Mouse (Mus musculus): ENCODE results near the gene Slc25a44. TPM values are rescaled to one million over a fixed set of nuclear protein-coding genes. Genes with fewer than 3 reads are reported as not detected.
"Not testable (repeated sequence)": the region's sequence is repeated elsewhere in the genome, so short reads cannot be mapped to it uniquely, and the experiment has no call there.

Slc25a44 gene
- polyA plus RNA-seq, 1 experiment from 2014 or later, result 18.4 TPM

DNA sequence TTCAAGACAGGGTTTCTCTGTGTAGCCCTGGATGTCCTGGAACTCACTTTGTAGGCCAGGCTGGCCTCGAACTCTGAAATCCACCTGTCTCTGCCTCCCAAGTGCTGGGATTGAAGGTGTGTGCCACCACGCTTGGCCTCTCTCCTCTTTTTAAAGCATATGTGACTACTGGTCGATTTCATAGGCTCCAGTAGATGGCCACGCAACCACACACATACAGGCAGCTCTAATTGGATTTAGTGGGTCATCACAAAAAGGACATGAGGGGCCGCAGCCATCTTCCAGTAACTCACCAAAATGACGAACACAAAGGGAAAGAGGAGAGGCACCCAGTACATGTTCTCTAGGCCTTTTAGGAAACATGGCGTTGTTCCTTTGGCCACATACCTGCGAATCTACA lies 3.7 kb upstream of the Slc25a44 start:
- H3K4me1 ChIP-seq (ENCODE audit: control insufficient read depth, insufficient read depth, low read length); H3K36me3 ChIP-seq (ENCODE audit: control insufficient read depth, insufficient read depth, low read length); H3K4me2 ChIP-seq (replicated peaks; ENCODE audit: low read depth, low read length); H3K4me3 ChIP-seq (ENCODE audit: low read depth, low read length); H3K27ac ChIP-seq (ENCODE audit: low read length); H3K27me3 ChIP-seq (ENCODE audit: control insufficient read depth, insufficient read depth, low read length); H3K9ac ChIP-seq (replicated peaks; ENCODE audit: low read depth, low read length); H3K9me3 ChIP-seq (ENCODE audit: control insufficient read depth, low read depth, low read length); ATAC-seq (ENCODE audit: insufficient number of reproducible peaks, insufficient read depth, low FRiP score, low read depth): not testable (repeated sequence)
- WGBS, result 68% methylated on average over 8 of the region's 8 CpGs

DNA sequence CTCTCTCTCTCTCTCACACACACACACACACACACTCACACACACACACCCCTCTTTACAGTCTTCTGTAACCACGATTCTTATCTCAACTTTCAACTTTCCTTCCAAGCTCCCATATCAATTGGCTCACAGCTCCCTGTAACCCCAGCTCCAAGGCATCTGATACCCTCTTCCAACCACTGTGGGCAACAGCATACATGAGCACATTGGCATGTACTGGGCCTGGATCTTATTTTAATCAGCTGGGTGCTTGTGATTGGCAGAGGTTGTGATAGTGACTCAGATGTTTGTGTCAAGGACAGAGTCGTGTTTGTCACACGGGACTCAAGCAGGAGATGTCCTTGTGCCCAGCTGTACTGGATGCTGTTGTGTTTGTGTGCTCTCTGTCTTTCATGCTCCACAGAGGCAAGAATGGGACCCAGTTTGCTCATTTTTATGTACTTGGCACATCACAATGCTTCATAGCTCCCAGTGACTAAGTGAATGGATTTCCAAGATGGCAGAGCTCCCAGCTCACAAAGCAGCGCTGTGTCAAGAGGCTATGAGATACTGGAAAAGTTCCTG lies 2.5 kb upstream of the Slc25a44 start:
- H3K36me3 ChIP-seq (ENCODE audit: control insufficient read depth, insufficient read depth, low read length), result no peaks in the 10 kb centered on the region
- no peaks in the 10 kb centered on the region for H3K9me3 ChIP-seq (ENCODE audit: control insufficient read depth, low read depth, low read length)
- H3K4me3 ChIP-seq (ENCODE audit: low read depth, low read length), result no peak overlapping the region
- H3K27ac ChIP-seq (ENCODE audit: low read length), result no peak overlapping the region
- no peaks in the 10 kb centered on the region for H3K27me3 ChIP-seq (ENCODE audit: control insufficient read depth, insufficient read depth, low read length)
- peaks cover 13% of the 10 kb centered on the region for H3K4me1 ChIP-seq (ENCODE audit: control insufficient read depth, insufficient read depth, low read length)
- 76% methylated on average over 4 of the region's 4 CpGs for WGBS
- H3K4me2 ChIP-seq (replicated peaks; ENCODE audit: low read depth, low read length), result no peak overlapping the region
- ATAC-seq (ENCODE audit: insufficient number of reproducible peaks, insufficient read depth, low FRiP score, low read depth), result no peak
- no peak overlapping the region for H3K9ac ChIP-seq (replicated peaks; ENCODE audit: low read depth, low read length)

GRCm38 (mm10) chr3:88425708-88426420 lies 925 bp upstream of the Slc25a44 start:
- Histone ChIP-seq H3K9ac (replicated peaks; ENCODE audit: low read depth, low read length) (no peak overlapping the region), H3K4me2 (replicated peaks; ENCODE audit: low read depth, low read length) (no peak overlapping the region; the same call in 1 of the 2 replicates), H3K4me3 (ENCODE audit: low read depth, low read length) (no peak overlapping the region), H3K4me1 (ENCODE audit: control insufficient read depth, insufficient read depth, low read length) (peaks cover 17% of the 10 kb centered on the region), H3K27me3 (ENCODE audit: control insufficient read depth, insufficient read depth, low read length) (no peaks in the 10 kb centered on the region), H3K27ac (ENCODE audit: low read length) (no peak overlapping the region), H3K36me3 (ENCODE audit: control insufficient read depth, insufficient read depth, low read length) (no peaks in the 10 kb centered on the region), H3K9me3 (ENCODE audit: control insufficient read depth, low read depth, low read length) (no peaks in the 10 kb centered on the region)
- WGBS, result 85% methylated on average over 10 of the region's 10 CpGs
- ATAC-seq (ENCODE audit: insufficient number of reproducible peaks, insufficient read depth, low FRiP score, low read depth), result no peak

DNA sequence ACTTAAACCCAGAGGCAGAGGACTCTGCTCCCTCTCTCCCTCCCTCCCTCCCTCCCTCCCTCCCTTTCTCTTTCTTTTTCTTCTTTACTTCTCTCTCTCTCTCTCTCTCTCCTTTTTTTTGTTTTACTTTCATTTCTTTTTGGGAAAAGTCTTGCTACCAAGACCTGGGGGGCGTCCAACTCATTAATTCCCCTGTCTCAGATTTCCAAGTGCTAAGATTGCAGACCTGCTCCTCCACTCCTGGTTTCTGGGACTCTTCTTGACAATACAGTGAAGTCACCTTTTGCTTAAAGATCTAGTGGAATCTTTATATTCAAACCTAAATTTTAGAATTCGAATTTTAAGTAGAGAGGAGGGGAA lies 371 bp upstream of the Slc25a44 start:
- Histone ChIP-seq H3K9ac (replicated peaks; ENCODE audit: low read depth, low read length) (no peak overlapping the region), H3K27me3 (ENCODE audit: control insufficient read depth, insufficient read depth, low read length) (no peaks in the 10 kb centered on the region)
- ATAC-seq (ENCODE audit: insufficient number of reproducible peaks, insufficient read depth, low FRiP score, low read depth), result no peak

GRCm38 (mm10) chr3:88422020-88422720 lies 2.8 kb downstream of the Slc25a44 start:
- Histone ChIP-seq H3K4me2 (replicated peaks; ENCODE audit: low read depth, low read length) (no peak overlapping the region), H3K9ac (replicated peaks; ENCODE audit: low read depth, low read length) (no peak overlapping the region; the same call in 1 of the 2 replicates), H3K4me3 (ENCODE audit: low read depth, low read length) (no peak overlapping the region), H3K27ac (ENCODE audit: low read length) (peak overlapping the region; percentile 30; the same call in 1 of the 2 replicates), H3K9me3 (ENCODE audit: control insufficient read depth, low read depth, low read length) (no peaks in the 10 kb centered on the region), H3K36me3 (ENCODE audit: control insufficient read depth, insufficient read depth, low read length) (peaks cover 27% of the 10 kb centered on the region), H3K27me3 (ENCODE audit: control insufficient read depth, insufficient read depth, low read length) (no peaks in the 10 kb centered on the region), H3K4me1 (ENCODE audit: control insufficient read depth, insufficient read depth, low read length) (peaks cover 17% of the 10 kb centered on the region)
- ATAC-seq (ENCODE audit: insufficient number of reproducible peaks, insufficient read depth, low FRiP score, low read depth), result peak; percentile 39; the same call in 1 of the 2 replicates
- WGBS, result 38% methylated on average over 9 of the region's 9 CpGs

More for the DNA sequence above, 371 bp upstream of the Slc25a44 start:
- no peak overlapping the region; the same call in 1 of the 2 replicates for H3K4me2 ChIP-seq (replicated peaks; ENCODE audit: low read depth, low read length)
- H3K4me1 ChIP-seq (ENCODE audit: control insufficient read depth, insufficient read depth, low read length), result peaks cover 17% of the 10 kb centered on the region
- H3K27ac ChIP-seq (ENCODE audit: low read length), result no peak overlapping the region
- peaks cover 3% of the 10 kb centered on the region; the same call in 1 of the 2 replicates for H3K36me3 ChIP-seq (ENCODE audit: control insufficient read depth, insufficient read depth, low read length)
- peak overlapping the region; percentile 79 for H3K4me3 ChIP-seq (ENCODE audit: low read depth, low read length)
- WGBS, result 7% methylated on average over 2 of the region's 2 CpGs
- H3K9me3 ChIP-seq (ENCODE audit: control insufficient read depth, low read depth, low read length), result no peaks in the 10 kb centered on the region

DNA sequence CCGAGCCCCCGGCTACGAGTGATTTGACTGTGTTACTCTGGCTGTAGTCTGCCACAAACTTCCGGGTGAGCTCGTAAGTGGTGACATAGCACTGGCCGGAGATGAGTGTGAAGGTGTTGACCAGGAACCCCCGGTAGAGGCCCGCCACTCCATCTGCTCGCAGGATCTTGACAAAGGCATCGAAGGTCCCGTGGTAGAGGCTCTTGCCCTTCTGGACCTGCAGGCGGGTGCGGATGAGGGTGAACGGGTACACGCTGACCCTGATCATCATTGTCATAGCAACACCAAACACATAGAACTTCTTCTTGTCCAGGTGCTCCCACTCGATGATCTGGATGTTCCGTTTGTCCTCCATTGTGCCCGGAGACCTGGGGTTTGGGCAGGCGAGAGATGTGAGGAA lies 4.2 kb downstream of the Slc25a44 start:
- Histone ChIP-seq H3K9ac (replicated peaks; ENCODE audit: low read depth, low read length) (no peak overlapping the region), H3K36me3 (ENCODE audit: control insufficient read depth, insufficient read depth, low read length) (peaks cover 37% of the 10 kb centered on the region), H3K27ac (ENCODE audit: low read length) (no peak overlapping the region), H3K4me3 (ENCODE audit: low read depth, low read length) (no peak overlapping the region), H3K4me1 (ENCODE audit: control insufficient read depth, insufficient read depth, low read length) (peaks cover 17% of the 10 kb centered on the region), H3K9me3 (ENCODE audit: control insufficient read depth, low read depth, low read length) (no peaks in the 10 kb centered on the region), H3K4me2 (replicated peaks; ENCODE audit: low read depth, low read length) (no peak overlapping the region), H3K27me3 (ENCODE audit: control insufficient read depth, insufficient read depth, low read length) (no peaks in the 10 kb centered on the region)
- WGBS, result 94% methylated on average over 19 of the region's 19 CpGs
- ATAC-seq (ENCODE audit: insufficient number of reproducible peaks, insufficient read depth, low FRiP score, low read depth), result no peak

DNA sequence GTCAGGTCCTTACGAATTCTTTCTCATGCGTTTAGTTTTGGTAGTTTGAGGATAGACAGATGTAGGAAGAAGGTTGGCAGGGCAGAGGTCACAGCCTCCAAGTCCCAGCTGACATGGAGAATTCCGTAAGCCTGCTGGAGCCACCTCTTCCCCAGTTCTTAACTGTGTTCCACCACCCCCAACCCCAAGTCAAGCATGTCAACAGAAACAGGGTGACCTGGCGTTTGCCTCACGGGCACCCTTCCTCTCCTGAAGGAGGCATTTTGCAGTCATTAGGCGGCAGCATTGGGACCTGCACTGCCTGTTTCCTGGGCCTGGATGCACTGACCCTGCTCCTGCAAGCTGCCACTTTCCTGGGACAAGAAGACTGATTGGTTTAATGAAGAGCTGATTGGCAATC lies 6.9 kb downstream of the Slc25a44 start:
- 71% methylated on average over 6 of the region's 6 CpGs for WGBS
- Histone ChIP-seq H3K9me3 (ENCODE audit: control insufficient read depth, low read depth, low read length) (no peaks in the 10 kb centered on the region), H3K9ac (replicated peaks; ENCODE audit: low read depth, low read length) (no peak overlapping the region), H3K4me3 (ENCODE audit: low read depth, low read length) (no peak overlapping the region), H3K27ac (ENCODE audit: low read length) (no peak overlapping the region), H3K27me3 (ENCODE audit: control insufficient read depth, insufficient read depth, low read length) (no peaks in the 10 kb centered on the region), H3K36me3 (ENCODE audit: control insufficient read depth, insufficient read depth, low read length) (peaks cover 48% of the 10 kb centered on the region), H3K4me2 (replicated peaks; ENCODE audit: low read depth, low read length) (no peak overlapping the region), H3K4me1 (ENCODE audit: control insufficient read depth, insufficient read depth, low read length) (peaks cover 7% of the 10 kb centered on the region)
- ATAC-seq (ENCODE audit: insufficient number of reproducible peaks, insufficient read depth, low FRiP score, low read depth), result no peak

- no peak overlapping the region for H3K9ac ChIP-seq (replicated peaks; ENCODE audit: low read depth, low read length)
- no peak overlapping the region for H3K4me3 ChIP-seq (ENCODE audit: low read depth, low read length)
- H3K27me3 ChIP-seq (ENCODE audit: control insufficient read depth, insufficient read depth, low read length), result no peaks in the 10 kb centered on the region
- peaks cover 3% of the 10 kb centered on the region; the same call in 1 of the 2 replicates for H3K4me1 ChIP-seq (ENCODE audit: control insufficient read depth, insufficient read depth, low read length)
- WGBS, result 73% methylated on average over 4 of the region's 4 CpGs
- no peaks in the 10 kb centered on the region for H3K9me3 ChIP-seq (ENCODE audit: control insufficient read depth, low read depth, low read length)
- H3K36me3 ChIP-seq (ENCODE audit: control insufficient read depth, insufficient read depth, low read length), result peaks cover 56% of the 10 kb centered on the region
- ATAC-seq (ENCODE audit: insufficient number of reproducible peaks, insufficient read depth, low FRiP score, low read depth), result no peak
- no peak overlapping the region for H3K4me2 ChIP-seq (replicated peaks; ENCODE audit: low read depth, low read length)
- no peak overlapping the region for H3K27ac ChIP-seq (ENCODE audit: low read length)
Measured at GRCm38 (mm10) chr3:88415668-88416067, 9.3 kb downstream of the Slc25a44 start.
